Comparison of ENCODE assay signal across 8 mouse cellular contexts in the genomic region with DNA sequence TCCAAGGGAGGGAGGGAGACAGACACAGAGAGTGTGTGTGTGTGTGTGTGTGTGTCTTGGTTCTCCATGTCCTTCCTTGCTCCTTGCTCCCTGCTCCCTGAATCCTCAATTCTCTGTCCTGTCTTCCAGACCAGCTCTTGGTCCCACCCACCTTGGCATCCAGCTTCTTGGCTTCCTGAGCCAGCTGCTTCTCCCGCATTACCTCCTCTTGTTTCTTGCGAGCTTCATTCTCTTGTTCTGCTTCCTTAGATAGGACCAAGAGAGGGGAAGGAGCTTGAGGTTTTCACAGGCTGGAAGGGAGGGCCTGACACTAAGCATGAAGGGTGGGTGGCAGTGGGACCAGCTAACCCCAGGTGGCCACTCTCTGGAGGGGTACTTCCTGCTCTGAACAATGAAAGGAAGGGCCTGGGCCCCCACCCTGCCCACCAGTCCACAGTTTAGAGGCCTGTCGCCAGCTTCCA. TPM values are rescaled to one million over a fixed set of nuclear protein-coding genes. Genes with fewer than 3 reads are reported as not detected.
DNase-seq lines count a peak whose midpoint lies in the region; ATAC-seq lines count a peak whose summit lies in the region.
"Had no signal": no experiment of that assay in that cellular context is flagged by ENCODE, and none has a peak within 500 bp of the region (broad histone marks: within the 10 kb centered on the region; RNA-seq: fewer than 3 reads in every experiment).

No protein-coding gene starts in this region.

- peaks cover 19% of the 10 kb centered on the region; the same call in 1 of the 2 replicates for H3K4me1 ChIP-seq in heart, embryonic 15.5 days (replicated peaks)
- no peaks in the 10 kb centered on the region; the same call in 1 of the 2 replicates for H3K4me1 ChIP-seq in kidney, embryonic 14.5 days (ENCODE audit: control insufficient read depth, insufficient read depth, low read length)
- H3K4me1 ChIP-seq in neural tube, embryonic 15.5 days: peaks cover 9% of the 10 kb centered on the region; the same call in 1 of the 2 replicates

- H3K9me3 ChIP-seq in heart, embryonic 15.5 days (replicated peaks): no peaks in the 10 kb centered on the region
- no peaks in the 10 kb centered on the region for H3K9me3 ChIP-seq in kidney, embryonic 14.5 days (ENCODE audit: control insufficient read depth, low read length)
- no peaks in the 10 kb centered on the region for H3K9me3 ChIP-seq in neural tube, embryonic 15.5 days (replicated peaks)

- no peak overlapping the region for H3K4me3 ChIP-seq in heart, embryonic 15.5 days
- no peak overlapping the region for H3K4me3 ChIP-seq in kidney, embryonic 14.5 days (ENCODE audit: low read length)
- no peak overlapping the region for H3K4me3 ChIP-seq in neural tube, embryonic 15.5 days (replicated peaks)

- DNase-seq in kidney, adult 11 months: peak; percentile 44
- DNase-seq in kidney, adult 8-10 months: no peak
- DNase-seq in left cerebral cortex, adult 11 months (ENCODE audit: low spot score): no peak
- DNase-seq in thymus, postnatal 14 days: no peak
- DNase-seq: liver, postnatal 0 days had no signal

- H3K4me2 ChIP-seq in heart, embryonic 15.5 days: no peak overlapping the region
- H3K4me2 ChIP-seq in kidney, embryonic 14.5 days (replicated peaks; ENCODE audit: low read depth, low read length): no peak overlapping the region
- H3K4me2 ChIP-seq in neural tube, embryonic 15.5 days: no peak overlapping the region

- H3K36me3 ChIP-seq in heart, embryonic 15.5 days: peaks cover 91% of the 10 kb centered on the region
- peaks cover 94% of the 10 kb centered on the region for H3K36me3 ChIP-seq in kidney, embryonic 14.5 days (ENCODE audit: control insufficient read depth, insufficient read depth, low read length)
- H3K36me3 ChIP-seq in neural tube, embryonic 15.5 days: peaks cover 78% of the 10 kb centered on the region

- H3K27me3 ChIP-seq in heart, embryonic 15.5 days: no peaks in the 10 kb centered on the region
- no peaks in the 10 kb centered on the region for H3K27me3 ChIP-seq in kidney, embryonic 14.5 days (ENCODE audit: control insufficient read depth, insufficient read depth, low read length)
- no peaks in the 10 kb centered on the region for H3K27me3 ChIP-seq in neural tube, embryonic 15.5 days (replicated peaks)

- no peak for ATAC-seq in heart, embryonic 15.5 days (replicated peaks; ENCODE audit: insufficient number of reproducible peaks, insufficient read depth, low FRiP score, low read depth)
- no peak for ATAC-seq in kidney, embryonic 14.5 days (ENCODE audit: low FRiP score, low TSS enrichment)
- no peak for ATAC-seq in neural tube, embryonic 15.5 days (ENCODE audit: low FRiP score)
- ATAC-seq: liver, postnatal 0 days had no signal

- WGBS in heart, embryonic 15.5 days: 45% methylated on average over 3 of the region's 3 CpGs
- WGBS in kidney, embryonic 14.5 days: 65% methylated on average over 3 of the region's 3 CpGs
- WGBS in neural tube, embryonic 15.5 days: 82% methylated on average over 3 of the region's 3 CpGs

- H3K9ac ChIP-seq in heart, embryonic 15.5 days: no peak overlapping the region
- no peak overlapping the region for H3K9ac ChIP-seq in kidney, embryonic 14.5 days (ENCODE audit: low read depth, low read length)
- H3K9ac ChIP-seq in neural tube, embryonic 15.5 days (replicated peaks): no peak overlapping the region
- H3K9ac ChIP-seq: liver, postnatal 0 days had no signal

- H3K27ac ChIP-seq in heart, embryonic 15.5 days: peak overlapping the region; percentile 63
- peak overlapping the region; percentile 75; the same call in 1 of the 2 replicates for H3K27ac ChIP-seq in kidney, embryonic 14.5 days (ENCODE audit: low read depth, low read length)
- peak overlapping the region; percentile 48 for H3K27ac ChIP-seq in neural tube, embryonic 15.5 days (replicated peaks)

RNA-seq across cellular contexts. Expression of a gene that starts 23.8 kb away (rescaled TPM):
- polyA plus RNA-seq in heart, embryonic 15.5 days (2015; fragmentation: Nextera tagmentation; extraction: Ambion mirVana): 0.09 and 0.47 TPM in 2 replicates
- 0.07 and 0.22 TPM in 2 replicates for polyA plus RNA-seq in kidney, embryonic 14.5 days (2014; fragmentation: Nextera tagmentation; extraction: Ambion mirVana)
- 0.73 and 0.97 TPM in 2 replicates for polyA plus RNA-seq in neural tube, embryonic 15.5 days (2015; fragmentation: Nextera tagmentation; extraction: Ambion mirVana)
- polyA plus RNA-seq: liver, postnatal 0 days had no signal

RNA-seq across cellular contexts. Expression of a gene that starts 24.6 kb away (rescaled TPM):
- polyA plus RNA-seq in heart, embryonic 15.5 days (2015; fragmentation: Nextera tagmentation; extraction: Ambion mirVana): 37.2 and 42.1 TPM in 2 replicates
- polyA plus RNA-seq in kidney, embryonic 14.5 days (2014; fragmentation: Nextera tagmentation; extraction: Ambion mirVana): 39.5 and 63.9 TPM in 2 replicates
- polyA plus RNA-seq in neural tube, embryonic 15.5 days (2015; fragmentation: Nextera tagmentation; extraction: Ambion mirVana): 95.7 and 111 TPM in 2 replicates

RNA-seq across cellular contexts. Expression of a gene that starts 50.8 kb away (rescaled TPM):
- polyA plus RNA-seq in heart, embryonic 15.5 days (2015; fragmentation: Nextera tagmentation; extraction: Ambion mirVana): 14.0 and 17.8 TPM in 2 replicates
- 15.0 and 27.9 TPM in 2 replicates for polyA plus RNA-seq in kidney, embryonic 14.5 days (2014; fragmentation: Nextera tagmentation; extraction: Ambion mirVana)
- polyA plus RNA-seq in neural tube, embryonic 15.5 days (2015; fragmentation: Nextera tagmentation; extraction: Ambion mirVana): 7.9 and 11.9 TPM in 2 replicates
